Mouse (Mus musculus) liver, embryonic 15.5 days (tissue): ENCODE measurements around the gene Zdhhc17. TPM values are rescaled to one million over a fixed set of nuclear protein-coding genes. Genes with fewer than 3 reads are reported as not detected.
A peak's percentile ranks its signal among the peaks of the same experiment; 100 is the strongest.

Source experiments
- ATAC-seq: fragments of 200-750 bp; cut with Nextera tagmentation; 2 replicates; pipeline ENCODE4 v1.8.0; 2017; ENCODE audit warnings: moderate number of reproducible peaks, mild to moderate bottlenecking, moderate library complexity; ENCODE audit not compliant: insufficient read depth
- H3K27ac ChIP-seq: fragments of 300-500 bp; sonication (generic); replicated peaks from 2 replicates; pipeline ENCODE4 v1.5.1; 2015; ENCODE audit warnings: mild to moderate bottlenecking, inconsistent platforms
- H3K27me3 ChIP-seq: fragments of 300-500 bp; sonication (generic); 2 replicates; pipeline ENCODE4 v1.6.1; 2015; ENCODE audit warnings: mild to moderate bottlenecking, inconsistent platforms
- H3K36me3 ChIP-seq: fragments of 300-500 bp; sonication (generic); replicated peaks from 2 replicates; pipeline ENCODE4 v1.6.1; 2015; ENCODE audit warnings: moderate library complexity, mild to moderate bottlenecking, inconsistent platforms
- H3K4me1 ChIP-seq: fragments of 300-500 bp; sonication (generic); replicated peaks from 2 replicates; pipeline ENCODE4 v1.6.1; 2015; ENCODE audit warnings: inconsistent platforms
- H3K4me2 ChIP-seq: fragments of 300-500 bp; sonication (generic); 2 replicates; pipeline ENCODE4 v1.6.1; 2015; ENCODE audit warnings: moderate library complexity, mild to moderate bottlenecking, inconsistent platforms
- H3K4me3 ChIP-seq: fragments of 300-500 bp; sonication (generic); replicated peaks from 2 replicates; pipeline ENCODE4 v1.5.1; 2015; ENCODE audit warnings: mild to moderate bottlenecking, inconsistent platforms
- H3K9ac ChIP-seq: fragments of 300-500 bp; sonication (generic); 2 replicates; pipeline ENCODE4 v1.6.1; 2015; ENCODE audit warnings: moderate library complexity, mild to moderate bottlenecking, inconsistent platforms
- H3K9me3 ChIP-seq: fragments of 300-500 bp; sonication (generic); replicated peaks from 2 replicates; pipeline ENCODE4 v1.6.1; 2016; ENCODE audit warnings: inconsistent platforms
- WGBS: fragments of 180-500 bp; shearing (Covaris S2); methylation state at CpG from one replicate; pipeline ENCODE4 v1.1.7; 2015; ENCODE audit warnings: mixed read lengths; ENCODE audit not compliant: insufficient replicate concordance; 5-methylcytosine and 5-hydroxymethylcytosine counted together
- polyA plus RNA-seq: library from polyadenylated mRNA; unstranded; fragments of >200 nt; fragmentation: Nextera tagmentation; extraction: Ambion mirVana; gene quantifications from 2 replicates; pipeline ENCODE4 v1.2.1, GENCODE M21; 2015

The Zdhhc17 gene
- polyA plus RNA-seq, 1 experiment from 2014 or later = 5.1 TPM

- Histone ChIP-seq H3K27ac (no peak overlapping the region), H3K27me3 (no peaks in the 10 kb centered on the region), H3K36me3 (no peaks in the 10 kb centered on the region), H3K9me3 (no peaks in the 10 kb centered on the region), H3K9ac (no peak overlapping the region), H3K4me1 (no peaks in the 10 kb centered on the region), H3K4me3 (no peak overlapping the region), H3K4me2 (no peak overlapping the region)
- ATAC-seq = no peak
- WGBS = 71% methylated on average over 6 of the region's 6 CpGs
Observed at GRCm38 (mm10) chr10:111026106-111026505, 16.2 kb upstream of the Zdhhc17 start.

- Histone ChIP-seq H3K36me3 (no peaks in the 10 kb centered on the region), H3K27ac (no peak overlapping the region), H3K9me3 (no peaks in the 10 kb centered on the region), H3K4me2 (no peak overlapping the region), H3K4me1 (no peaks in the 10 kb centered on the region), H3K27me3 (no peaks in the 10 kb centered on the region), H3K9ac (no peak overlapping the region), H3K4me3 (no peak overlapping the region)
- 81% methylated on average over 4 of the region's 4 CpGs for WGBS
- no peak for ATAC-seq
Observed at GRCm38 (mm10) chr10:111024746-111025145, 14.8 kb upstream of the Zdhhc17 start.

- Histone ChIP-seq H3K27me3 (peaks cover 30% of the 10 kb centered on the region), H3K9ac (no peak overlapping the region), H3K36me3 (no peaks in the 10 kb centered on the region), H3K9me3 (no peaks in the 10 kb centered on the region), H3K4me2 (no peak overlapping the region), H3K27ac (no peak overlapping the region), H3K4me1 (peaks cover 12% of the 10 kb centered on the region), H3K4me3 (no peak overlapping the region)
- 73% methylated on average over 17 of the region's 17 CpGs for WGBS
- ATAC-seq = no peak
Observed at GRCm38 (mm10) chr10:111014476-111014875, 4.5 kb upstream of the Zdhhc17 start.

- no peak overlapping the region for H3K9ac ChIP-seq
- peaks cover 20% of the 10 kb centered on the region for H3K4me1 ChIP-seq
- H3K36me3 ChIP-seq = no peaks in the 10 kb centered on the region
- WGBS = 85% methylated on average over 3 of the region's 3 CpGs
- H3K4me3 ChIP-seq = no peak overlapping the region
- no peak for ATAC-seq
- H3K9me3 ChIP-seq = no peaks in the 10 kb centered on the region
- peaks cover 30% of the 10 kb centered on the region for H3K27me3 ChIP-seq
- H3K27ac ChIP-seq = no peak overlapping the region
- H3K4me2 ChIP-seq = no peak overlapping the region
Observed at GRCm38 (mm10) chr10:111013265-111013664, 3.3 kb upstream of the Zdhhc17 start.

GRCm38 (mm10) chr10:111012496-111013038 is 2.6 kb upstream of the Zdhhc17 start:
- no peak overlapping the region for H3K27ac ChIP-seq
- H3K4me2 ChIP-seq = no peak overlapping the region
- H3K27me3 ChIP-seq = peaks cover 30% of the 10 kb centered on the region
- peaks cover 27% of the 10 kb centered on the region for H3K4me1 ChIP-seq
- no peak overlapping the region for H3K4me3 ChIP-seq
- no peak for ATAC-seq
- H3K9ac ChIP-seq = no peak overlapping the region
- no peaks in the 10 kb centered on the region for H3K9me3 ChIP-seq
- WGBS = 45% methylated on average over 5 of the region's 5 CpGs
- H3K36me3 ChIP-seq = no peaks in the 10 kb centered on the region

GRCm38 (mm10) chr10:111011226-111011765 is 1.4 kb upstream of the Zdhhc17 start:
- H3K27ac ChIP-seq = peak overlapping the region; percentile 20; the same call in 1 of the 2 replicates
- 1% methylated on average over 14 of the region's 14 CpGs for WGBS

DNA sequence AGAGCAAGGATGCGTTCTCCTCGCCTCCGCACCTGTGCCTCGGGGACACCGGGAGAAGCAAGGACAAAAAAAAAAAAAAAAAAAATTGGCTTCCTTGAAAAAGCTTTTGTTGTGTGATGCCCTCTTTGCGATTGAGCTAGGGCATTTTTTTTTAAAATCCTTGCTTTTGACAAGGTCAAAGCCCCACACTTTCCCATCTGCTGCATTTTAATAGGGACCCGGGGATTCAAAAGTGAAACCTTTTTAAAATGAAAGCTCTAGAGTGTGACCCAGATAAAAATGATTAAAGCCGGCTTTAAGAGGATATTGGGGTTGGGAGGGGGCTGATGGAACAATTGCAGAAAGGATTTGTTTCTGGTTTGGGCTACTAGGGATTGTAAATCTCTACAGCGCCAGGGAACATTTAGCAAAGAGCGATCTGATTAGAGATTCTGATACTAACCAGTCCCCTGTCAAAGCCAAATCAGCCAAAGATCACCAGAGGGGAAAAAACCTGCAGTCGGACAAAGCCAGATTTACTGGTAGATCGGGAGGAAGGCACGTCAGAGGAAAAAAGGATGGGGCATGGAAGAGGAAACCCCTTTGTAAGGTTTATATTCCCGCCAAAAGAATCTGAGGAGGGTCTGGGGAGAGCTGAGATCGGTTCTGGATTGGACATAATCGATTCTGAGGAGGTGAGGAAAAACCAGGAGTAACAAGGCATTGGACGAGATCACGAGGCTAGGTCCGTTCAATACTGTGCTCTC is 713 bp upstream of the Zdhhc17 start:
- Histone ChIP-seq H3K9me3 (no peaks in the 10 kb centered on the region), H3K4me1 (peaks cover 45% of the 10 kb centered on the region), H3K4me3 (peak overlapping the region; percentile 98), H3K27ac (peak overlapping the region; percentile 94), H3K36me3 (no peaks in the 10 kb centered on the region), H3K9ac (peak overlapping the region; percentile 93), H3K4me2 (peak overlapping the region; percentile 98), H3K27me3 (peaks cover 30% of the 10 kb centered on the region)
- no peak for ATAC-seq
- WGBS = under 1% methylated on average over 19 of the region's 19 CpGs

More at GRCm38 (mm10) chr10:111011226-111011765, 1.4 kb upstream of the Zdhhc17 start:
- Histone ChIP-seq H3K27me3 (peaks cover 30% of the 10 kb centered on the region), H3K9me3 (no peaks in the 10 kb centered on the region), H3K4me1 (peaks cover 39% of the 10 kb centered on the region), H3K4me3 (peak overlapping the region; percentile 98), H3K36me3 (no peaks in the 10 kb centered on the region), H3K9ac (peak overlapping the region; percentile 93; the same call in 1 of the 2 replicates), H3K4me2 (peak overlapping the region; percentile 98)
- no peak for ATAC-seq

DNA sequence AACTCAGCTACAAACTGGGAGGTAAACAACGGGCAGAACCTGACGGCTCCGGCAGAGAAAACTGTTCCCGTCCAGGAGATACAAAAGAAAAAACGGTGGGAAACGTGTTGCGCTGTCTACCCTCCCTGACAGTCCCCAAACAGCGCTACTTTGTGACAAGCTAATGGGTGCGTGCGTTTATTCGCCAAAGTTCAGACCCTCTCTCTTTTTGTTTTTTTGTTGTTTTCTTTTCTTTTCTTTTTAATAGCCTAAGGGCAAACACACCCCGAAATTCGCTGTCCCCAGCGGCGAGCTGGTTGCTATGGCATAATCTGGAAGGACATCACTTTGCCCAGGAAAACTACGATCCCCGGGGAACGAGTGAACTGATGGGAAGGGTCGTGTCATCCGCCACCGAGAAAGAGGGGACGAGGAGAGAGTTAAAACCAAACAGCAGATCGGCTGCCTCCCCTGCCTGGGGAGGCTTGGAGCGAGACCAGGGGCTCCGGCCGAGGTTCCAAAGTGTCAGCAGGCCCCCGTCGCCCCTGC is 763 bp downstream of the Zdhhc17 start:
- ATAC-seq = no peak
- peak overlapping the region; percentile 98 for H3K4me2 ChIP-seq
- peaks cover 58% of the 10 kb centered on the region for H3K4me1 ChIP-seq
- H3K9ac ChIP-seq = peak overlapping the region; percentile 93
- H3K36me3 ChIP-seq = no peaks in the 10 kb centered on the region
- no peaks in the 10 kb centered on the region for H3K9me3 ChIP-seq
- under 1% methylated on average over 28 of the region's 28 CpGs for WGBS
- H3K27ac ChIP-seq = peak overlapping the region; percentile 94
- H3K27me3 ChIP-seq = peaks cover 30% of the 10 kb centered on the region
- peak overlapping the region; percentile 98 for H3K4me3 ChIP-seq

DNA sequence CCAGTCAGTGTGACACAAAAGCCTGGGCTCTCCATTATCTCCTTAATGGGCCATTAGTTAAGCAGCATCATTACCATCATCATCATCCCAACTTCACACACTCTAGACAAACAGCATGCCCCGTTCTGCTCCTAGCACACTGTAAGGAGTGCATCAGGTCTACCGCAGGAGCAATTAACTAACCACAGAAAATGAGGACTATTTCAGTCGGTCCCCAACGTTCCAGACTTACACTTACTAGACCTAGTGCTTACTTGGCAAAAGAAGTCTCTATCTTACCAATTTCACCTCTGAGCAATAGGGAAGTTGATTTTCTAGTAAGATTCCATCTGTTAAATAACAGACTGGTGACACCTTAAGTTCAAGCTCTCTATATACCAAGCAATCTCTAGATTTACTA is 2.3 kb downstream of the Zdhhc17 start:
- peaks cover 62% of the 10 kb centered on the region for H3K4me1 ChIP-seq
- 39% methylated on average over 4 of the region's 4 CpGs for WGBS
- ATAC-seq = no peak

GRCm38 (mm10) chr10:111005611-111006488 is 4.1 kb downstream of the Zdhhc17 start:
- H3K27ac ChIP-seq = peak overlapping the region; percentile 9; the same call in 1 of the 2 replicates
- peak overlapping the region; percentile 7; the same call in 1 of the 2 replicates for H3K4me3 ChIP-seq
- ATAC-seq = no peak
- peak overlapping the region; percentile 50 for H3K4me2 ChIP-seq
- H3K36me3 ChIP-seq = no peaks in the 10 kb centered on the region
- WGBS = 20% methylated on average over 14 of the region's 14 CpGs
- H3K4me1 ChIP-seq = peaks cover 57% of the 10 kb centered on the region
- H3K9ac ChIP-seq = no peak overlapping the region
- peaks cover 7% of the 10 kb centered on the region for H3K27me3 ChIP-seq
- no peaks in the 10 kb centered on the region for H3K9me3 ChIP-seq

More for the DNA sequence above, 2.3 kb downstream of the Zdhhc17 start:
- no peaks in the 10 kb centered on the region for H3K9me3 ChIP-seq
- H3K4me2 ChIP-seq = peak overlapping the region; percentile 98
- H3K36me3 ChIP-seq = no peaks in the 10 kb centered on the region
- H3K4me3 ChIP-seq = no peak overlapping the region
- peaks cover 24% of the 10 kb centered on the region for H3K27me3 ChIP-seq
- H3K9ac ChIP-seq = no peak overlapping the region
- H3K27ac ChIP-seq = peak overlapping the region; percentile 66; the same call in 1 of the 2 replicates
